ENCODE assay signal across 8 mouse cellular contexts in genomic region chr6:72787322-72787947, GRCm38 (mm10). TPM values are rescaled to one million over a fixed set of nuclear protein-coding genes. Genes with fewer than 3 reads are reported as not detected.
DNase-seq lines count a peak whose midpoint lies in the region; ATAC-seq and TF ChIP-seq lines count a peak whose summit lies in the region.

No protein-coding gene starts in this region.

- no peak for TF ChIP-seq POLR2A in cerebellum, adult 2 months (IDR thresholded peaks at IDR 0.05; ENCODE audit: borderline replicate concordance, insufficient read depth, low read length)

- H3K4me1 ChIP-seq in cerebellum, adult 2 months (ENCODE audit: control insufficient read depth, insufficient read depth, low read length): no peaks in the 10 kb centered on the region
- peaks cover 15% of the 10 kb centered on the region for H3K4me1 ChIP-seq in embryonic facial prominence, embryonic 14.5 days (ENCODE audit: control insufficient read depth, insufficient read depth, low read length)
- no peaks in the 10 kb centered on the region for H3K4me1 ChIP-seq in intestine, postnatal 0 days (replicated peaks; ENCODE audit: control insufficient read depth, insufficient read depth, low read length)

- H3K27me3 ChIP-seq in cerebellum, adult 2 months (ENCODE audit: control insufficient read depth, insufficient read depth, low read length): no peaks in the 10 kb centered on the region; the same call in 1 of the 2 replicates
- no peaks in the 10 kb centered on the region for H3K27me3 ChIP-seq in embryonic facial prominence, embryonic 14.5 days (replicated peaks; ENCODE audit: control insufficient read depth, insufficient read depth, low read length)
- no peaks in the 10 kb centered on the region for H3K27me3 ChIP-seq in intestine, postnatal 0 days (replicated peaks; ENCODE audit: control insufficient read depth, insufficient read depth, low read length)

- peak overlapping the region; percentile 65 for H3K4me2 ChIP-seq in embryonic facial prominence, embryonic 14.5 days (ENCODE audit: low read depth, low read length)
- peak overlapping the region; percentile 97 for H3K4me2 ChIP-seq in intestine, postnatal 0 days (replicated peaks; ENCODE audit: low read depth)

- DNase-seq in cerebellum, adult 2 months: no peak
- no peak for DNase-seq in cerebellum, postnatal 36 days
- DNase-seq in embryonic facial prominence, embryonic 14.5 days (ENCODE audit: low spot score): peak; percentile 46
- DNase-seq in lung, postnatal 36 days: peak; percentile 23
- DNase-seq in cerebellum, postnatal 4 days (ENCODE audit: low spot score in 2 of 2): no peak
- DNase-seq in frontal cortex, postnatal 10 days (ENCODE audit: low spot score in 2 of 2): no peak

- peaks cover 31% of the 10 kb centered on the region for H3K36me3 ChIP-seq in embryonic facial prominence, embryonic 14.5 days (ENCODE audit: control insufficient read depth, insufficient read depth, low read length)
- no peaks in the 10 kb centered on the region for H3K36me3 ChIP-seq in intestine, postnatal 0 days (ENCODE audit: control insufficient read depth, insufficient read depth)

- H3K9me3 ChIP-seq in embryonic facial prominence, embryonic 14.5 days (ENCODE audit: control insufficient read depth, low read length): no peaks in the 10 kb centered on the region
- no peaks in the 10 kb centered on the region for H3K9me3 ChIP-seq in intestine, postnatal 0 days (ENCODE audit: control insufficient read depth)

- H3K27ac ChIP-seq in cerebellum, adult 2 months (ENCODE audit: insufficient read depth, low read length): no peak overlapping the region
- H3K27ac ChIP-seq in embryonic facial prominence, embryonic 14.5 days (replicated peaks; ENCODE audit: low read depth, low read length): peak overlapping the region; percentile 95
- no peak overlapping the region for H3K27ac ChIP-seq in intestine, postnatal 0 days (ENCODE audit: low read depth, low read length)

- ATAC-seq in embryonic facial prominence, embryonic 14.5 days (ENCODE audit: low read depth): no peak
- ATAC-seq in intestine, postnatal 0 days: no peak
- ATAC-seq in granulocyte monocyte progenitor cell, adult 5-6 weeks (replicated peaks; ENCODE audit: poor library complexity, severe bottlenecking): no peak

- peak overlapping the region; percentile 95 for H3K9ac ChIP-seq in embryonic facial prominence, embryonic 14.5 days (ENCODE audit: low read depth, low read length)
- H3K9ac ChIP-seq in intestine, postnatal 0 days (ENCODE audit: low read depth, low read length): no peak overlapping the region

- peak overlapping the region; percentile 1 for H3K4me3 ChIP-seq in cerebellum, adult 2 months (replicated peaks; ENCODE audit: insufficient read depth, low read depth, low read length)
- H3K4me3 ChIP-seq in embryonic facial prominence, embryonic 14.5 days (ENCODE audit: low read depth, low read length): peak overlapping the region; percentile 94
- peak overlapping the region; percentile 78 for H3K4me3 ChIP-seq in intestine, postnatal 0 days (ENCODE audit: low read depth, low read length)

- no peak for TF ChIP-seq CTCF in cerebellum, adult 2 months (IDR thresholded peaks at IDR 0.05; ENCODE audit: borderline replicate concordance, insufficient read depth, low read depth, low read length)
- TF ChIP-seq CTCF in intestine, postnatal 0 days (IDR thresholded peaks at IDR 0.05; ENCODE audit: low read depth): no peak

- WGBS in cerebellum, adult 2 months: 39% methylated on average over 19 of the region's 19 CpGs
- 3% methylated on average over 19 of the region's 19 CpGs for WGBS in embryonic facial prominence, embryonic 14.5 days
- 41% methylated on average over 19 of the region's 19 CpGs for WGBS in intestine, postnatal 0 days

RNA-seq across cellular contexts. Expression of gene Tcf7l1, which starts 1.6 kb away (rescaled TPM):
- polyA plus RNA-seq in cerebellum, adult 2 months (2012; rRNA removed): 5.5 and 6.2 TPM in 2 replicates
- 42.3 and 46.3 TPM in 2 replicates for polyA plus RNA-seq in embryonic facial prominence, embryonic 14.5 days (2014; fragmentation: Nextera tagmentation; extraction: Ambion mirVana)
- 6.6 and 6.8 TPM in 2 replicates for polyA plus RNA-seq in intestine, postnatal 0 days (2015; fragmentation: Nextera tagmentation; extraction: Ambion mirVana)
- 3.4 TPM in 1 of 2 replicates, not detected in the other for total RNA-seq in granulocyte monocyte progenitor cell, adult 5-6 weeks (2014; fragmentation: Nextera tagmentation)
- total RNA-seq in granulocyte monocyte progenitor cell, adult 5-6 weeks (2017): 0.26 TPM in 1 of 2 replicates, not detected in the other

Comparison
In these comparisons a context has a peak if more than half of its experiments do, and no peak if none do; other contexts are left out.
1. DNase-seq: peak in embryonic facial prominence, embryonic 14.5 days (single experiment) and lung, postnatal 36 days (single experiment); none in cerebellum, adult 2 months (0 of 2), cerebellum, postnatal 36 days (0 of 2), cerebellum, postnatal 4 days (0 of 2) and frontal cortex, postnatal 10 days (0 of 2).
2. H3K4me3 ChIP-seq: peak in every context shown above with its lines; median percentile 94 in embryonic facial prominence, embryonic 14.5 days; 78 in intestine, postnatal 0 days; 1 in cerebellum, adult 2 months.